Mouse (Mus musculus) heart, adult 11 months (tissue): ENCODE measurements around the gene Slc4a3.

Experiments
- DNase-seq: peaks from one replicate; pipeline ENCODE4 v3.0.0; 2022

The Slc4a3 gene

DNA sequence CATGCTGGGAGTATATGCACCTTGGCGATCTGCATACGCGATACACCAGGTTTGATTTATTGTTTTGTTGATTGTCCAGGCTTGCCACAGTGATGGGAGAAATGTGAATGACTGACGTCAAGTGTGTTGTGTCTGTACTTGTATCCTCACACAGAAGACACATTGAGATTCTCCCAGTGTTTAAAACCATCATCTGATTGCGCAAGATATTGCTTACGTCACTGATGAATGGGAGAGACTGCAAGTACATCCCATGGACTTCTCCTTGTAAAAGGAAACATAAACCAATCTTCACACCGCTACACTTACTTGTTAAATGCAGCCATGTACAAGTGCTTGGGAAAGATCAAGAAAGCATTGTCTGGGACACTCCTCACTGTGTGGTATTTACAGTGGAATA, 62.2 kb downstream of the Slc4a3 start:
- DNase-seq = no peak

- no peak for DNase-seq
Observed at GRCm38 (mm10) chr1:75608625-75609263, 62.7 kb downstream of the Slc4a3 start.

DNA sequence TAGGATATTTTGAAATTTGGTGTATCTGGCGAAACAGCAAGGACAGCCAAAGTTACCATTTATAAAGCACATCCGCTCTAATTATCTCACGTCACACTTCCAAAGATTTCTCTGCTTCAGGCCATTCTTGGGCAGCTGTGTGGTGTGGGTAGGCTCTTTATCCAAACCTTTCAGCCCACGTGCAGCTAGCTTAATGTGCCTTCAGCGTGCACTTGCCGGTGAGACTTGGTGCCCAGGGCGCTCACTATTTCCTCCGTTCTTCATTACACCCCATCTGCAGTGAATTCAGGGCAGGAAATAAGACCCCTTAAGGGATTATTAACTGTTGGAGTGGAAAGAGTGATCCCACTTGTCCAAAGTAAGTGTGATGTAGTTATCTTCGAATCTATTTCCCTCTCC, 63.2 kb downstream of the Slc4a3 start:
- DNase-seq = no peak

DNA sequence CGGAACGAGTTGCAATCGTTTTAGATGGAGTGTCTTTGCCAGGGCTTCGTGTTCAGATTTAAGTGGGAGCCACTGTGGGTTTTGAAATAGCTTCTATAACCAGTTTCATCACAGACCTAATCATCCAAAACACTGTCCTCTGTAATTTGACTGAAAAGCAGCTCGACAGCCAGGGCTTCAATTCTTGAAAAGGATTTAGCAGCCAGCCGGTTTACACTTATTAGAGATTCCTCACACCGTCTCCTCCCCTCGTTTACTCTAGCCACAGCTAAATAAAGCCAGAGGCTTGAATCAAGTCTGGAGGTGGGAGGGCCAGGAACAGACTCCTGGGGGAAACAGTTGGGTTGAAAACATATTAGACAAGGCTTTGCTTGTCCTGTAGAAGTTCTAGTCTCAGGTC, 64.5 kb downstream of the Slc4a3 start:
- DNase-seq = no peak
